Mouse (Mus musculus): ENCODE measurements around the gene Rab31.

GRCm38 (mm10) chr17:65742245-65742905 is 30.2 kb downstream of the Rab31 start:
- TF ChIP-seq POLR2A (IDR thresholded peaks at IDR 0.05; ENCODE audit: low read depth, low read length) (no peak), CHD2 (IDR thresholded peaks at IDR 0.05; ENCODE audit: low read length) (no peak), USF1 (IDR thresholded peaks at IDR 0.05; ENCODE audit: low read depth, low read length) (no peak), MAFK (IDR thresholded peaks at IDR 0.05; ENCODE audit: insufficient replicate concordance, low read length) (no peak), ZNF384 (IDR thresholded peaks at IDR 0.05; ENCODE audit: low read depth, low read length) (no peak), CTCF (conservative IDR thresholded peaks at IDR 0.05 in 1 of 2, IDR thresholded peaks at IDR 0.05 in 1 of 2; ENCODE audit: low read depth in 2 of 2, low read length in 2 of 2) (no peak), ZKSCAN1 (IDR thresholded peaks at IDR 0.05; ENCODE audit: borderline replicate concordance, low read depth, low read length) (no peak), ZMIZ1 (IDR thresholded peaks at IDR 0.05; ENCODE audit: low read depth, low read length) (no peak), PAX5 (IDR thresholded peaks at IDR 0.05; ENCODE audit: low read length) (no peak)

All from CH12.LX (cell line).